Mouse (Mus musculus): Measurements from ENCODE around the gene Trim21. TPM values are rescaled to one million over a fixed set of nuclear protein-coding genes. Genes with fewer than 3 reads are reported as not detected.

Gene Trim21
- polyA plus RNA-seq (2014; fragmentation: Illumina TruSeq; extraction: RNeasy Lipid Tissue Mini Kit (QIAGEN cat#74804)) = 13.1 TPM

DNA sequence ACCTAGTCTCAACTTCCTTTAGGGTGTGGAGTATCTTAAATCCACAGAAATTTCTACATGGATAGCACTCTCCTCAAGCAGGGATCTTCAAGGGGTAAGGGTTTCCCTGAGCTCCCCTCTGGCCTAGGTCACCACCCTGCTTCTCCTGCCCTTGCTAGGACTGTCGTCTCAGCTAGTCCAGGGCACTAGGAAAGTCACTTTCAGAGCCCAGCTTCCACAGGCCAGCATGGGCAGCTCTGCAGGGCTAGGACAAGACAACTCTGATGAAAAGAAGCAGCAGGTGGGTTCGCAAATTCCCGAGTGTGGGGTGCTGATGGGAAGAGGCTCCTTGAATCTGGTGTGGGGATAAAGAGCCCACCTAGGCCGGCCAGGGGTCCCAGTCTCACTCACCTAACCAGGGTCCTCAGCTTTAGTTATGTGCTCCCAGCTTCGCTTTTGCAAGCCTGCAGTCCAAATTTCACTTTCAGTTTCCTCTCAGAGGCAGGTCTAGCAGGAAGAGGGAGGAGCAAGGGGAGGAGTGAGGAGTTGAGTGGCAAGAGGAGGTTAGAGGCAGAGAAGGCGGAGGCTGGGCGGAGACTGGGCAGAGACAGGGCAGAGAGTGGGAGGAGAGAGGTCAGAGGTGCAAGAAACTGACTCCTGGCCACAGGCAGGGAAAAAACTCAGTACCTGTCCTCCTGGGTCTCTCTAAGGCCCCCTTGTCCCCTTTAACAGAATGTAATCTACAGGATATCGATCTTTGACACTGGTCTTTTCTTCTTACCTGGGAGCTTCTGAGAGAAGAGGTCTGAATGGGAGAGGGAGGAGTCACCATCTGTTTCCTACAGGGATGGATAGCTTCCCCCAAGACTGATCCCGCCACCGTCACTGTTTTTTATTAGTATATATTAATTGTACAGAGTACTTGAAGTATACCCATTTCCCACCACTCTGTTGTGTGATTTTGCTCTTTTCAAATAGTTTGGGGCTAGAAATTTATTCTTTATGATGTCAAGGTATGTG is at the start of gene Trim21:
Trim21 (minus strand) TSS at position 488 of the 999 bp plus-strand sequence.

DNA sequence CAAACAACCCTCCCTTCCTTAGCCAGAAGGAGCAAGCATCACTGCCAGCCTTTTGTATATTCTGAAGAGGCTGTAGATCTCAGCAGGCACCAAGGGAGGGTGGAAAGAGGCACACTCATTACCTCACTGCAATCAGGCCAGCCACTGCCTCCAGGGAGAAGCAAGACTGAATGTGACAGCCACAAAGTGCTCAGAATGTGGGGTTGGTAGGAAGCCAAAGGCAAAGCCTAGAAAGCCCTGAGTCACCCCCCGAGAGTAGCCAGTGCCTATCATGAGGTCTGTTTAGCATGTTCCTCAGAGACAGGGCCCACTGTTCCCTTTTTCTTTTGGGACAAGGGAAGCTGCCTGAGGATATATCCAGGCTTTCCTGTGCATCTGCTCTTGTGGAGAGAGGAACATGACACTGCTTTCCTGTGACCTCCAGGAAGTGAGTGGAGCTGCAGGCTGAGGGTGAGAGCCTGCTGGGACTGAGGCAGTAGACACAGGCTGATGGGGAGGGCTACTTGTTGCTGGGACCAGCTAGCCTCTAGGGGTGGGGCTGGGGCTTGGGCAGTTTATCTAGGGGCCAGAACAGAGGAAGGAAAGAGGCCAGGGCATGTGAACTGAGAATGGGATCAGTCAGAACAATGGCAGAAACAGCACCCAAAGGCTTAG is 32.2 kb upstream of the Trim21 start, which contains the start of gene Olfr552:
Olfr552 (plus strand) TSS at position 393 of the 654 bp plus-strand sequence.

DNA sequence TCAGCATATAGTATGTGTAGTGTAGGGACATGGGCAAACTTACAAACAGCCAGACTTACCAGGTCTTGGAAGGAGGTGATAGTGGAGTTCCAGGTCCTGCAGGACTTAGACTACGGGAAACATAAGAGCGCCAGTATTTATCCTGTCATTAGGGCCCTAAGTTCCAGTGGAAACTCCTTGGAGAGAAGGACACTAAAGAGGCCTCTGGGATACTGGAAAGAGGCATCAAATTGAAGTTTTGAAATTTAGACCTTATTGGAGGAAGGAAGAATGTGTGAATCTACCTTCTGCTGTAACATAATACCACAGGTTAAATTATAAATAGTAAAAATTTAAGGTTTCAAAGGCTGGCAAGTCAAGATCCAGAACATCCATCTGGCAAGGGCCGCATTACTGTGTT is 26.5 kb upstream of the Trim21 start, which contains the start of gene Olfr551:
Olfr551 (minus strand) TSS at position 101 of the 400 bp plus-strand sequence.

DNA sequence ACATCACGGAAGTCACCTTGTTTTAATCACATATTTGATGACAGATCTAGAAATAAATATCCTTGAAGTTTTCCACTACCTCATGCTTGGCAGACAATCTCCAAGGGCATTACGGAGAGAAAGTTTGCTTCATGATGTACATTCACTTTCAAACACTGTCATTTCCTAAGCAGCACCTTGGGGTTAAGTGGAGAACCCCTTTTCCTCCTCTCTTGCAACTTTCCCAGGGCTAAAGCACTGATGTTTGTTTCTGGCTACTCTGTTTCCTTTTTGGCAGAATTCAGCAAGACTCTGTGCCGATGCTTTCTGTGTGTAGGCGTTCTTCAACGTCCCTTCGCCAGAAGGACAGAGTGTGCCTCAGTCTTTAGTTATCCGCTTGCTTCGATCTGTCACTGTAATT is 5.9 kb upstream of the Trim21 start, which contains the start of gene Olfr550:
Olfr550 (plus strand) TSS at position 301 of the 400 bp plus-strand sequence.

DNA sequence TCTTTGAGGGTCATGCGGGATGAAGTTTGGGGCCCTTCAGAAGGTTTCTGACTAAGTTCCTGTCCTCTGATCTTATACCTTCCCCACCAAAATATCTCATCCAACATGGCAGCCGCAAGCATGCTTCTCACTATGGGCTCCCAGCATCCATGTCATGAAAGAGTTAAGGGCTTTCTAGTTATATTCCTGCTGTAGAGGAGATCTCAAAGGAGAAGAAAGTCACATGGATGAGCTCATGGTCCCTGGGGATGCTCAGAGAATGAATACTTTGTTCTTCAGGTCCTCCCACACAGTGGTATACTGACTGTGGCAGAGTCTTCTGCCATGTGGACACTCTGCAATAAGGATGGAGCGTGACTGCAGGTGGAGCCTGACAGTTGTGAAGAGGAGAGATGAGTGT is 15.7 kb downstream of the Trim21 start, which contains the start of gene Olfr549:
Olfr549 (plus strand) TSS at position 301 of the 400 bp plus-strand sequence.

DNA sequence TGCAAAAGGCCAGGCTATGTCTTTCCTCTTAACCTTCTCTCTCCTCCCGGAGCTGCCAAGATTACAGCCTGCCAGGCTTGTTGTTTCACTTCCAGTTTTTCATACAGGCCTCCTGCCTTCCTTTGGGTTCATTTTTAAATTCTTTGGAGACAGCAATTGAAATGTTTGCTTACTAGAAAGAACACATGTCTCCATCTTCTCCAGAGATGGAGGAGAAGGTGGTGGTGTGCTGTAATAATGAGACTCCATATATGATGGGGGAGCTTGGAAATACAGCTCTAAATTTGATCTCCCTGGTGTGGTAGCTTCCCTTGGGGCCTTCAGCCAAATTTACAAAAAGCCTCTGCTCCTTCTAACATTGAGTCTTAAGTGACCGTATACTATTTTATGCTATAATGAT is 24.7 kb downstream of the Trim21 start, which contains the start of gene Olfr548-ps1:
Olfr548-ps1 (plus strand) TSS at position 301 of the 400 bp plus-strand sequence.

DNA sequence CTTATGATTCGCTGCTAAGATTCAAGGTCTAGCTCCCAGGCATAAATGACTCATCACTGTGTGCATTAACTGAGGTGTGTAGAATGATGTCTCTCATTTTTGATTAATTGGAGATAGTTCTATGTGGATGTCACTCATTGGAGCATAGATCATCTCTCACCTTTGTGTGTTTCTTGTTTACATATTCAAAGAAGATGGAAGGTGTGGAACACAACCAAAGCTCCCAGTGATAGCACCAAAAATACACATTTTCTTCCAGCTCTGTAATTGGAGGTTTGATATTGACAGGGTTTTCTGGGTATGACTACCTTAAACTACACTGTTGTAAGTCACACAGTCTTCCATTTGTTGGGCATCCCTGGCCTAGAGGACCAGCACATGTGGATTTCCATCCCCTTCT is 30.8 kb downstream of the Trim21 start, which contains the start of gene Olfr547:
Olfr547 (plus strand) TSS at position 301 of the 400 bp plus-strand sequence.

Other genes with a start within 250 kb of the Trim21 start
- gene Rrm1, start 123.8 kb downstream of the Trim21 start, polyA plus RNA-seq (2014; fragmentation: Illumina TruSeq; extraction: RNeasy Lipid Tissue Mini Kit (QIAGEN cat#74804)) = 117 TPM
- not detected for gene Olfr543, start 83.8 kb downstream of the Trim21 start, polyA plus RNA-seq (2014; fragmentation: Illumina TruSeq; extraction: RNeasy Lipid Tissue Mini Kit (QIAGEN cat#74804))
- gene Olfr544, start 77.2 kb downstream of the Trim21 start, polyA plus RNA-seq (2014; fragmentation: Illumina TruSeq; extraction: RNeasy Lipid Tissue Mini Kit (QIAGEN cat#74804)) = not detected
- gene Olfr545, start 65.9 kb downstream of the Trim21 start, polyA plus RNA-seq (2014; fragmentation: Illumina TruSeq; extraction: RNeasy Lipid Tissue Mini Kit (QIAGEN cat#74804)) = not detected
- not detected for gene Olfr547, start 30.7 kb downstream of the Trim21 start, polyA plus RNA-seq (2014; fragmentation: Illumina TruSeq; extraction: RNeasy Lipid Tissue Mini Kit (QIAGEN cat#74804))
- gene Olfr548-ps1, start 24.6 kb downstream of the Trim21 start, polyA plus RNA-seq (2014; fragmentation: Illumina TruSeq; extraction: RNeasy Lipid Tissue Mini Kit (QIAGEN cat#74804)) = not detected
- gene Olfr549, start 15.6 kb downstream of the Trim21 start, polyA plus RNA-seq (2014; fragmentation: Illumina TruSeq; extraction: RNeasy Lipid Tissue Mini Kit (QIAGEN cat#74804)) = not detected
- gene Olfr550, start 6.0 kb upstream of the Trim21 start, polyA plus RNA-seq (2014; fragmentation: Illumina TruSeq; extraction: RNeasy Lipid Tissue Mini Kit (QIAGEN cat#74804)) = not detected
- gene Olfr551, start 26.4 kb upstream of the Trim21 start, polyA plus RNA-seq (2014; fragmentation: Illumina TruSeq; extraction: RNeasy Lipid Tissue Mini Kit (QIAGEN cat#74804)) = not detected
- not detected for gene Olfr552, start 32.3 kb upstream of the Trim21 start, polyA plus RNA-seq (2014; fragmentation: Illumina TruSeq; extraction: RNeasy Lipid Tissue Mini Kit (QIAGEN cat#74804))
- gene Olfr553, start 52.7 kb upstream of the Trim21 start, polyA plus RNA-seq (2014; fragmentation: Illumina TruSeq; extraction: RNeasy Lipid Tissue Mini Kit (QIAGEN cat#74804)) = not detected
- not detected for gene Olfr554, start 72.9 kb upstream of the Trim21 start, polyA plus RNA-seq (2014; fragmentation: Illumina TruSeq; extraction: RNeasy Lipid Tissue Mini Kit (QIAGEN cat#74804))
- gene Olfr555, start 93.3 kb upstream of the Trim21 start, polyA plus RNA-seq (2014; fragmentation: Illumina TruSeq; extraction: RNeasy Lipid Tissue Mini Kit (QIAGEN cat#74804)) = not detected
- not detected for gene Olfr556, start 99.4 kb upstream of the Trim21 start, polyA plus RNA-seq (2014; fragmentation: Illumina TruSeq; extraction: RNeasy Lipid Tissue Mini Kit (QIAGEN cat#74804))
- 6.5 TPM for gene Trim68, start 121.8 kb upstream of the Trim21 start, polyA plus RNA-seq (2014; fragmentation: Illumina TruSeq; extraction: RNeasy Lipid Tissue Mini Kit (QIAGEN cat#74804))
- not detected for gene Olfr557, start 130.4 kb upstream of the Trim21 start, polyA plus RNA-seq (2014; fragmentation: Illumina TruSeq; extraction: RNeasy Lipid Tissue Mini Kit (QIAGEN cat#74804))
- gene Olfr558, start 136.7 kb upstream of the Trim21 start, polyA plus RNA-seq (2014; fragmentation: Illumina TruSeq; extraction: RNeasy Lipid Tissue Mini Kit (QIAGEN cat#74804)) = 10.3 TPM
- not detected for gene Olfr33, start 153.6 kb upstream of the Trim21 start, polyA plus RNA-seq (2014; fragmentation: Illumina TruSeq; extraction: RNeasy Lipid Tissue Mini Kit (QIAGEN cat#74804))
- not detected for gene Olfr559, start 162.0 kb upstream of the Trim21 start, polyA plus RNA-seq (2014; fragmentation: Illumina TruSeq; extraction: RNeasy Lipid Tissue Mini Kit (QIAGEN cat#74804))
- not detected for gene Olfr560, start 193.9 kb upstream of the Trim21 start, polyA plus RNA-seq (2014; fragmentation: Illumina TruSeq; extraction: RNeasy Lipid Tissue Mini Kit (QIAGEN cat#74804))
- gene Olfr78, start 194.0 kb upstream of the Trim21 start, polyA plus RNA-seq (2014; fragmentation: Illumina TruSeq; extraction: RNeasy Lipid Tissue Mini Kit (QIAGEN cat#74804)) = 0.43 TPM
- gene Olfr561, start 205.7 kb upstream of the Trim21 start, polyA plus RNA-seq (2014; fragmentation: Illumina TruSeq; extraction: RNeasy Lipid Tissue Mini Kit (QIAGEN cat#74804)) = not detected
- gene Olfr564, start 238.0 kb upstream of the Trim21 start, polyA plus RNA-seq (2014; fragmentation: Illumina TruSeq; extraction: RNeasy Lipid Tissue Mini Kit (QIAGEN cat#74804)) = not detected